Comparison of ENCODE assay signal across 21 mouse cellular contexts in the genomic region with DNA sequence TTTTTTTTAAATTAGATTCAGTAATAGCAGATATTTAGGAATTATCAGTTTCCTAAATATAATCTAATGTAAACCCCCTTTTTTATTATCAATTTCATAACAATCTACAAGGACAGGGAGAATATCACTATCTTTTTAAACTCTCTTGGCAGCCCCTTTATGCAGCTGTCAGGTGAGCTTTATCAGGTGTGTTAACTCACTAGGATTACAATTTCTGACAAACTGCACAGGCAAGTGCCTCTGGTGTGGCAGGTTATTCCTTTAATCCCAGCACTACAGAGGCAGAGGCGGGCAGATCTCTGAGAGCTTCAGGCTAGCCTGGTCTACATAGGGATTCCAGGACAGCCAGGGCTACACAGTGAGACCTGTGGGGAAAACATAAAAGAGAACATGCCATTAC.
"Had no signal": no experiment of that assay in that cellular context is flagged by ENCODE, and none has a peak within 500 bp of the region (broad histone marks: within the 10 kb centered on the region; RNA-seq: fewer than 3 reads in every experiment).

No protein-coding gene starts in this region.

- ATAC-seq: hindbrain, embryonic 16.5 days; intestine, embryonic 15.5 days; intestine, postnatal 0 days; liver, embryonic 12.5 days had no signal

- H3K9ac ChIP-seq: hindbrain, embryonic 12.5 days; hindbrain, embryonic 14.5 days; intestine, embryonic 15.5 days; limb, embryonic 13.5 days; limb, embryonic 15.5 days; liver, embryonic 12.5 days; liver, embryonic 14.5 days had no signal

- H3K27me3 ChIP-seq: hindbrain, embryonic 12.5 days; intestine, embryonic 15.5 days; limb, embryonic 13.5 days; limb, embryonic 15.5 days; liver, embryonic 12.5 days had no signal

- DNase-seq: gastrocnemius, adult 2 months; gastrocnemius, postnatal 10 days; gastrocnemius, postnatal 25 days; heart, postnatal 4 days; kidney, adult 18-20 months; kidney, adult 8-10 months; kidney, postnatal 10 days; kidney, postnatal 4 days; layer of hippocampus, postnatal 36 days; left cerebral cortex, postnatal 4 days had no signal

- H3K4me1 ChIP-seq: hindbrain, embryonic 10.5 days; hindbrain, embryonic 12.5 days had no signal

- H3K27ac ChIP-seq: hindbrain, embryonic 10.5 days; hindbrain, embryonic 12.5 days; hindbrain, embryonic 14.5 days; intestine, embryonic 15.5 days; limb, embryonic 13.5 days; limb, embryonic 15.5 days; liver, embryonic 14.5 days had no signal

- H3K4me2 ChIP-seq: heart, embryonic 11.5 days; hindbrain, embryonic 12.5 days; hindbrain, embryonic 14.5 days; intestine, embryonic 15.5 days; limb, embryonic 13.5 days; limb, embryonic 15.5 days had no signal

- H3K4me3 ChIP-seq: gastrocnemius, adult 2 months; hindbrain, embryonic 10.5 days; hindbrain, embryonic 12.5 days; intestine, embryonic 15.5 days; limb, embryonic 13.5 days; limb, embryonic 15.5 days; liver, embryonic 12.5 days had no signal

- H3K9me3 ChIP-seq: hindbrain, embryonic 12.5 days; intestine, embryonic 15.5 days; limb, embryonic 13.5 days; limb, embryonic 15.5 days; liver, embryonic 12.5 days had no signal

- H3K36me3 ChIP-seq: hindbrain, embryonic 10.5 days; hindbrain, embryonic 12.5 days; intestine, embryonic 15.5 days; limb, embryonic 13.5 days; limb, embryonic 15.5 days; liver, embryonic 12.5 days had no signal
